Mouse (Mus musculus): ENCODE data around the gene Astn2. TPM values are rescaled to one million over a fixed set of nuclear protein-coding genes. Genes with fewer than 3 reads are reported as not detected.

Gene Astn2
- polyA plus RNA-seq, 1 experiment from 2014 or later = 0.15 TPM

- Histone ChIP-seq H3K9me3 (replicated peaks; ENCODE audit: control insufficient read depth, low read length) (no peaks in the 10 kb centered on the region), H3K27ac (ENCODE audit: low read length) (no peak overlapping the region; the same call in 1 of the 2 replicates), H3K9ac (ENCODE audit: low read length) (no peak overlapping the region), H3K4me2 (ENCODE audit: low read depth, low read length) (no peak overlapping the region), H3K27me3 (ENCODE audit: control insufficient read depth, insufficient read depth, low read length) (no peaks in the 10 kb centered on the region), H3K36me3 (ENCODE audit: control insufficient read depth, insufficient read depth, low read length) (no peaks in the 10 kb centered on the region), H3K4me1 (ENCODE audit: control insufficient read depth, insufficient read depth, low read length) (0 out of 2 replicates have a peak, but pooled peaks cover 7% of the 10 kb centered on the region), H3K4me3 (replicated peaks; ENCODE audit: low read length) (no peak overlapping the region)
- peak; percentile 79 for ATAC-seq (ENCODE audit: insufficient read depth, low FRiP score)
- 53% methylated on average over 5 of the region's 5 CpGs for WGBS
Measured at GRCm38 (mm10) chr4:65481632-65482031, 922.8 kb downstream of the Astn2 start.

- 13% methylated on average over 6 of the region's 6 CpGs for WGBS
- H3K4me2 ChIP-seq (ENCODE audit: low read depth, low read length) = no peak overlapping the region
- no peaks in the 10 kb centered on the region for H3K27me3 ChIP-seq (ENCODE audit: control insufficient read depth, insufficient read depth, low read length)
- ATAC-seq (ENCODE audit: insufficient read depth, low FRiP score) = peak; percentile 86; the same call in 1 of the 2 replicates
- no peak overlapping the region for H3K9ac ChIP-seq (ENCODE audit: low read length)
- no peaks in the 10 kb centered on the region for H3K36me3 ChIP-seq (ENCODE audit: control insufficient read depth, insufficient read depth, low read length)
- 0 out of 2 replicates have a peak, but pooled peaks cover 6% of the 10 kb centered on the region for H3K4me1 ChIP-seq (ENCODE audit: control insufficient read depth, insufficient read depth, low read length)
- H3K27ac ChIP-seq (ENCODE audit: low read length) = no peak overlapping the region
- no peaks in the 10 kb centered on the region for H3K9me3 ChIP-seq (replicated peaks; ENCODE audit: control insufficient read depth, low read length)
- no peak overlapping the region for H3K4me3 ChIP-seq (replicated peaks; ENCODE audit: low read length)
Measured at GRCm38 (mm10) chr4:65477106-65477505, 927.3 kb downstream of the Astn2 start.

- Histone ChIP-seq H3K36me3 (ENCODE audit: control insufficient read depth, insufficient read depth, low read length) (no peaks in the 10 kb centered on the region), H3K9ac (ENCODE audit: low read length) (no peak overlapping the region), H3K4me3 (replicated peaks; ENCODE audit: low read length) (no peak overlapping the region), H3K27ac (ENCODE audit: low read length) (no peak overlapping the region), H3K27me3 (ENCODE audit: control insufficient read depth, insufficient read depth, low read length) (no peaks in the 10 kb centered on the region), H3K4me1 (ENCODE audit: control insufficient read depth, insufficient read depth, low read length) (no peaks in the 10 kb centered on the region), H3K4me2 (ENCODE audit: low read depth, low read length) (no peak overlapping the region), H3K9me3 (replicated peaks; ENCODE audit: control insufficient read depth, low read length) (no peaks in the 10 kb centered on the region)
- 60% methylated on average over 4 of the region's 4 CpGs for WGBS
- ATAC-seq (ENCODE audit: insufficient read depth, low FRiP score) = no peak
Measured at GRCm38 (mm10) chr4:65475925-65476560, 928.4 kb downstream of the Astn2 start.

- H3K27ac ChIP-seq (ENCODE audit: low read length) = no peak overlapping the region
- 81% methylated on average over 5 of the region's 5 CpGs for WGBS
- no peaks in the 10 kb centered on the region for H3K27me3 ChIP-seq (ENCODE audit: control insufficient read depth, insufficient read depth, low read length)
- no peaks in the 10 kb centered on the region for H3K9me3 ChIP-seq (replicated peaks; ENCODE audit: control insufficient read depth, low read length)
- H3K4me2 ChIP-seq (ENCODE audit: low read depth, low read length) = no peak overlapping the region
- no peaks in the 10 kb centered on the region for H3K4me1 ChIP-seq (ENCODE audit: control insufficient read depth, insufficient read depth, low read length)
- no peak overlapping the region for H3K4me3 ChIP-seq (replicated peaks; ENCODE audit: low read length)
- H3K36me3 ChIP-seq (ENCODE audit: control insufficient read depth, insufficient read depth, low read length) = no peaks in the 10 kb centered on the region
- ATAC-seq (ENCODE audit: insufficient read depth, low FRiP score) = no peak
- H3K9ac ChIP-seq (ENCODE audit: low read length) = no peak overlapping the region
Measured at GRCm38 (mm10) chr4:65473141-65473540, 931.3 kb downstream of the Astn2 start.

- no peaks in the 10 kb centered on the region for H3K36me3 ChIP-seq (ENCODE audit: control insufficient read depth, insufficient read depth, low read length)
- no peak for ATAC-seq (ENCODE audit: insufficient read depth, low FRiP score)
- H3K4me3 ChIP-seq (replicated peaks; ENCODE audit: low read length) = no peak overlapping the region
- no peaks in the 10 kb centered on the region for H3K4me1 ChIP-seq (ENCODE audit: control insufficient read depth, insufficient read depth, low read length)
- no peak overlapping the region for H3K27ac ChIP-seq (ENCODE audit: low read length)
- no peak overlapping the region for H3K4me2 ChIP-seq (ENCODE audit: low read depth, low read length)
- no peaks in the 10 kb centered on the region for H3K9me3 ChIP-seq (replicated peaks; ENCODE audit: control insufficient read depth, low read length)
- H3K9ac ChIP-seq (ENCODE audit: low read length) = no peak overlapping the region
- H3K27me3 ChIP-seq (ENCODE audit: control insufficient read depth, insufficient read depth, low read length) = no peaks in the 10 kb centered on the region
- WGBS = 71% methylated on average over 4 of the region's 4 CpGs
Measured at GRCm38 (mm10) chr4:65449171-65449570, 955.2 kb downstream of the Astn2 start.

- no peaks in the 10 kb centered on the region for H3K36me3 ChIP-seq (ENCODE audit: control insufficient read depth, insufficient read depth, low read length)
- no peaks in the 10 kb centered on the region for H3K9me3 ChIP-seq (replicated peaks; ENCODE audit: control insufficient read depth, low read length)
- H3K4me2 ChIP-seq (ENCODE audit: low read depth, low read length) = no peak overlapping the region
- no peaks in the 10 kb centered on the region for H3K27me3 ChIP-seq (ENCODE audit: control insufficient read depth, insufficient read depth, low read length)
- no peaks in the 10 kb centered on the region for H3K4me1 ChIP-seq (ENCODE audit: control insufficient read depth, insufficient read depth, low read length)
- H3K27ac ChIP-seq (ENCODE audit: low read length) = no peak overlapping the region
- whole genome bisulfite sequencing = 79% methylated on average over 4 of the region's 4 CpGs
- H3K9ac ChIP-seq (ENCODE audit: low read length) = no peak overlapping the region
- H3K4me3 ChIP-seq (replicated peaks; ENCODE audit: low read length) = no peak overlapping the region
- no peak for ATAC-seq (ENCODE audit: insufficient read depth, low FRiP score)
Measured at GRCm38 (mm10) chr4:65441746-65442145, 962.7 kb downstream of the Astn2 start.

GRCm38 (mm10) chr4:65430804-65431203 is 973.6 kb downstream of the Astn2 start:
- WGBS = 54% methylated on average over 3 of the region's 3 CpGs
- H3K4me1 ChIP-seq (ENCODE audit: control insufficient read depth, insufficient read depth, low read length) = no peaks in the 10 kb centered on the region
- H3K9ac ChIP-seq (ENCODE audit: low read length) = no peak overlapping the region
- H3K27ac ChIP-seq (ENCODE audit: low read length) = no peak overlapping the region
- no peak for ATAC-seq (ENCODE audit: insufficient read depth, low FRiP score)
- H3K4me2 ChIP-seq (ENCODE audit: low read depth, low read length) = no peak overlapping the region
- H3K9me3 ChIP-seq (replicated peaks; ENCODE audit: control insufficient read depth, low read length) = no peaks in the 10 kb centered on the region
- H3K36me3 ChIP-seq (ENCODE audit: control insufficient read depth, insufficient read depth, low read length) = no peaks in the 10 kb centered on the region
- no peak overlapping the region for H3K4me3 ChIP-seq (replicated peaks; ENCODE audit: low read length)
- no peaks in the 10 kb centered on the region for H3K27me3 ChIP-seq (ENCODE audit: control insufficient read depth, insufficient read depth, low read length)

- Histone ChIP-seq H3K27ac (ENCODE audit: low read length) (no peak overlapping the region), H3K27me3 (ENCODE audit: control insufficient read depth, insufficient read depth, low read length) (no peaks in the 10 kb centered on the region), H3K4me3 (replicated peaks; ENCODE audit: low read length) (no peak overlapping the region), H3K9ac (ENCODE audit: low read length) (no peak overlapping the region), H3K4me2 (ENCODE audit: low read depth, low read length) (no peak overlapping the region), H3K4me1 (ENCODE audit: control insufficient read depth, insufficient read depth, low read length) (no peaks in the 10 kb centered on the region), H3K36me3 (ENCODE audit: control insufficient read depth, insufficient read depth, low read length) (no peaks in the 10 kb centered on the region), H3K9me3 (replicated peaks; ENCODE audit: control insufficient read depth, low read length) (no peaks in the 10 kb centered on the region)
- ATAC-seq (ENCODE audit: insufficient read depth, low FRiP score) = no peak
- 67% methylated on average over 3 of the region's 3 CpGs for WGBS
Measured at GRCm38 (mm10) chr4:65427480-65427879, 976.9 kb downstream of the Astn2 start.

GRCm38 (mm10) chr4:65426437-65426836 is 978.0 kb downstream of the Astn2 start:
- 66% methylated on average over 5 of the region's 5 CpGs for WGBS
- Histone ChIP-seq H3K4me2 (ENCODE audit: low read depth, low read length) (no peak overlapping the region), H3K9me3 (replicated peaks; ENCODE audit: control insufficient read depth, low read length) (no peaks in the 10 kb centered on the region), H3K36me3 (ENCODE audit: control insufficient read depth, insufficient read depth, low read length) (no peaks in the 10 kb centered on the region), H3K4me3 (replicated peaks; ENCODE audit: low read length) (no peak overlapping the region), H3K27me3 (ENCODE audit: control insufficient read depth, insufficient read depth, low read length) (no peaks in the 10 kb centered on the region), H3K27ac (ENCODE audit: low read length) (no peak overlapping the region), H3K9ac (ENCODE audit: low read length) (no peak overlapping the region), H3K4me1 (ENCODE audit: control insufficient read depth, insufficient read depth, low read length) (no peaks in the 10 kb centered on the region)
- ATAC-seq (ENCODE audit: insufficient read depth, low FRiP score) = no peak
